Mouse (Mus musculus) CD4-positive, CD25-positive, alpha-beta regulatory T cell (primary cell): ENCODE data around the gene Reg3d. TPM values are rescaled to one million over a fixed set of nuclear protein-coding genes. Genes with fewer than 3 reads are reported as not detected.

Experiments used
- polyA plus RNA-seq: library from polyadenylated mRNA; unstranded; fragments of 100-300 nt; shearing (Covaris generic); gene quantifications from one replicate; pipeline ENCODE4 v1.2.1, GENCODE M21; 2017

Gene Reg3d
- polyA plus RNA-seq, result not detected

DNA sequence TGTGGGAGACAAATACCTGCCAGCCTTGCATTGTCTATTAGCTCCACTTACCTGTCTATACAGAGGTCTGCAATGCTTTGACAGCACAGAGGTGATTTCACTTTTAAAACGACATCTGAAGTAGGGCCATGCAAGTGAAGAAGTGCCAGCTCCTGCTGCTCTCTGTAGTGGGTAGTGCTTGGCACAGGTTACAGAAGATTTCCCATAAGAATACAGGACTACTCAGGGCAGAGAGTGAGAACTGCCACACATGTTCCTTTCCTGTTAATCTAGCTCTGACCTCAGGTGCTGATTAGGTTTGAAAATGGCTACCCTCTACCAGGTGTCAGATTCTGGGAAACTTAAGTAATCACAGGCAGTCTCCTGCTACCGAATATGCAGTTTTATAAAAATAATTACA, at the start of gene Reg3d:
Gene Reg3d, minus strand, starts transcription at position 101 of the 400 bp plus-strand sequence.

GRCm38 (mm10) chr6:78422411-78422810, 43.7 kb upstream of the Reg3d start, which contains the start of gene Reg1:
Gene Reg1 (plus strand): TSS chr6:78422711.

DNA sequence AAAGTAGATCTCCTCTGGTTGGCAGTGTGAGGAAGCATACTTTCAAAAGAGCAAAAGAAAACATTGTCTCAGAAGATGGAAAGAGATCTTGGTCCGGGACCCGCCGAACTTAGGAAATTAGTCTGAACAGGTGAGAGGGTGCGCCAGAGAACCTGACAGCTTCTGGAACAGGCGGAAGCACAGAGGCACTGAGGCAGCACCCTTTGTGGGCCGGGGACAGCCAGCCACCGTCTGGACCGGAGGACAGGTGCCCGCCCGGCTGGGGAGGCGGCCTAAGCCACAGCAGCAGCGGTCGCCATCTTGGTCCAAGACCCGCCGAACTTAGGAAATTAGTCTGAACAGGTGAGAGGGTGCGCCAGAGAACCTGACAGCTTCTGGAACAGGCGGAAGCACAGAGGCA, 16.7 kb upstream of the Reg3d start, which contains the start of gene Reg2:
Gene Reg2, plus strand, starts transcription at position 301 of the 400 bp plus-strand sequence.

GRCm38 (mm10) chr6:78380409-78380808, 1.7 kb upstream of the Reg3d start, which contains the start of gene Reg3a:
Gene Reg3a (plus strand): TSS chr6:78380709.

DNA sequence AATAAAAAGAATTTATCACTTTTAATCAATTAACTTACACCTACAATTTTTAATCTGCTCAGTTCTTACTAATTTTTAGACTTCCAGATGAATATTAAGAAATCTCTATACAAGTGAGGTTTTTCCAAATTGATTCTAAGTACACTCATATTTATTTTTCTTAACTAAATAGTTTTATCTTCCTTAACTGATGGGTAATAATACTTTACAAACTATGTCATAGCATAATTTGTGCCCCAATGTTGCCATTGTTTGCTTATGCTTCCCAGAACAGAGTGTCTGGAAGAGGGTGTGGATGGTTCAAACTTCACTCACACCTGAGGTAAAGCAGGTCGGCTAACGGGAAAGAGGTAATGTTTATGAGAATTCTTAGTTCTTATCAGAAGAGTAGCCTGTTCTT, 8.3 kb downstream of the Reg3d start, which contains the start of gene Reg3b:
Gene Reg3b, plus strand, starts transcription at position 301 of the 400 bp plus-strand sequence.

Other genes starting within 250 kb of the Reg3d start
- not detected for gene Reg3b, start 8.2 kb downstream of the Reg3d start, polyA plus RNA-seq
- gene Reg3a, start 1.8 kb upstream of the Reg3d start, polyA plus RNA-seq, result not detected
- not detected for gene Reg2, start 16.8 kb upstream of the Reg3d start, polyA plus RNA-seq
- not detected for gene Reg1, start 43.8 kb upstream of the Reg3d start, polyA plus RNA-seq
- not detected for gene Reg3g, start 90.0 kb upstream of the Reg3d start, polyA plus RNA-seq